Mouse (Mus musculus) right cerebral cortex, postnatal 10 days (tissue): Measurements from ENCODE around the gene Rtl10.

Source experiments
- DNase-seq, 2 experiments: peaks; one replicate each; pipeline ENCODE4 v3.0.0; 2021; ENCODE audit warnings: low spot score in 2 of 2

The Rtl10 gene

DNA sequence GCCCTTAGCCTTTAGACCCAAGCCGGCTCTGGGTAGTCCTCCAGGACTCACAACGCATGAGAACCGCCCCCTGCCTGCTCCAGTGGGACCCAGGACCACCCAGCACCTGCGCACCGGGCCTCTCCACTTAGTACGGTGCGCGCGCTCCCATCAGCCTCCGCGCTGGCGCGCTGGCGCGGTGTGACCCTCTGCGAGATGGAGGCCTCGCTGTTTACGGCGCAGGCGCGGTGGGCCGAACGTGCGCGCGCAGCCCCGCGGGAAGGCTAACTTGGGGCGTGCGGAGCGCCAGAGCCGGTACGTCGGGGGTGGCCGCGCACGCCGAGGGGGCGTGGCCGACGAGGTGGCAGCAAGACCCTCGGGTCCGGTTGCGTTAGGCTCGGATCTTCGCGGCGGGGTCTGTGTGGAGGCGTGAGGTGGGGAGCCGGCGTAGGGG, at the start of gene Rtl10, which contains the start of gene Gnb1l:
TSS of gene Rtl10 (plus strand) at position 344 of the 433 bp plus-strand sequence.
TSS of gene Gnb1l (plus strand) at position 156 of the 433 bp plus-strand sequence.
- peak; percentile 96 to 98 for DNase-seq

DNA sequence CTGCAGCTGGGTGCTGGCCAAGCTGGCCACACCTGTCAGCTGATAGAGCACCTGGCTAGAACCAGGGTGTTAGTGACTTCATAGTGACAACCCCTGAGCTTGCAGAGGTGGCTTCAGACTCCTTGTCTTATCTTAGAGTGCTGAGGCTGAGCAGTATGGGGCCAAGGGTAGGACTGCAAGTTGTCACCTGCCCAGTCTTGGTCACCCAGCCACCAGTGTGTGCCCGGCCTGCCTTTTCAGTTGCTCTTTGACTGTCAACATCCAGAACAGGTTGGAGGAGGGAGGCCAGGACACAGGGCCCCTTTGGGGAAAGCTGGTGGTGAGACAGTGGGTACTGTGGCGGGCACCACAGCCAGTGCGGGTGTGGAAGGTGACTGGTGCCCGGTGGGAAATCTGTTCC, 49.7 kb upstream of the Rtl10 start:
- DNase-seq, result no peak

GRCm38 (mm10) chr16:18451486-18452181, 47.1 kb upstream of the Rtl10 start:
- peak; percentile 77 to 86 for DNase-seq

- no peak for DNase-seq
These were observed 46.3 kb upstream of the Rtl10 start for GRCm38 (mm10) chr16:18452361-18452862.

DNA sequence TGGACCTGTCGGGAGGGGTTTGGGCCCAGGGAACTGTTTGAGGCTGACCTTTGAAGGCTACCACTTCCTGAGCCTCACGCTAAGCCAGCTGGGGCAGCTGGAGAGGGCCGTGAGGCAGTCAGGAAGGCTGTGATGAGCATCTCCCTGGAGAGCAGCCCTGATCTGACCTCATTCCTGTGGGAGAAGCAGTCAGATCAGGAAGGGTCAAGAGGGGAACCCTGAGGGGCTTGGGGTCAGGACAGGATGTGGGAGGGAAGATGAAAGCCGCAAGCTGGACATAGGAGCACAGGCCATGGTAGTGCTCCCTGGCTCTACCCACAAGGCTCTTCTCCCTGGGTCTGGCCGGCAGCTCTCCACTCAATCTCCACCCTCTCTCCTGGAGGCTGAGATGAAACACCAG, 44.9 kb upstream of the Rtl10 start:
- DNase-seq, result no peak

GRCm38 (mm10) chr16:18455407-18455806, 43.3 kb upstream of the Rtl10 start:
- DNase-seq, result no peak

DNA sequence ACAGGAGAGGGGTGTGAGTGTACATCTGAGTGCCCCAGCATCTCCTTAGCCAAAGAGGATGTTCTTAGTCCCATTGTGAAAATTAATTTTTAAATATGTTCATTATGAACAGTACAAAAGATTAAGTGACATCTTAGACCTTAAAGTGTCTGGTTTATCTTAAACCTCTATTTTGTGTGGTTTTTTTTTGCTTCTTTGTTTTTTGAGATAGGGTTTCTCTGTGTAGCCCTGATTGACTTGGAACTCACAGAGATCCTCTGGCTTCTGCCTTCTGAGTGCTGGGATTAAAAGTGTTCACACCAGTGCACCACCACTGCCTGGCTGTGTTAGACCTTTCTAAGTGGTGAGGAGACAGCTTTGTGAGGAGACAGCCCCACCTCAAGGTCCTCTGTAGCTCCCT, 40.0 kb upstream of the Rtl10 start:
- no peak for DNase-seq

GRCm38 (mm10) chr16:18459335-18459954, 39.3 kb upstream of the Rtl10 start:
- DNase-seq, result no peak

DNA sequence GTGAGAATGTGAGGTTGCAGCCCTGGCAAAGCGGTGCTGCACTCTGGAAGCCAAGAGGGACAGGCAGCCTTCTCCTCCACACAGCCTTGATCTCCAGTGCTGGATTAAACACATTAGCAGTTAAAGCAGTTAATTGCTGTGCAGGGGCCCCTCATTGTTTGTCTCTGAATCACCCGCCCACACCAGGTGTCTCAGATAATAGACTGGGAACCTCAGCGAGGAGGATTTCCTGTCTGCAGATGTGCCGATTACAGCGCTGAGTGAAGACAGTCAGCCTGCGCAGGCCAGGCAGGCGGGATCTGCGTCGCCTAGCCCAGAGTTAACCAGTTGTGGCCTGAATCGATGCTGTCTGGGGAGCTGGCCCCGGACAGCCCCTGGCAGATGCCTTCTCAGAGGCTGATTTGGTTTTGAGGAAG, 38.7 kb upstream of the Rtl10 start:
- DNase-seq, result peak; percentile 50 to 56

- no peak for DNase-seq
These were observed 37.9 kb upstream of the Rtl10 start for GRCm38 (mm10) chr16:18460826-18461225.

DNA sequence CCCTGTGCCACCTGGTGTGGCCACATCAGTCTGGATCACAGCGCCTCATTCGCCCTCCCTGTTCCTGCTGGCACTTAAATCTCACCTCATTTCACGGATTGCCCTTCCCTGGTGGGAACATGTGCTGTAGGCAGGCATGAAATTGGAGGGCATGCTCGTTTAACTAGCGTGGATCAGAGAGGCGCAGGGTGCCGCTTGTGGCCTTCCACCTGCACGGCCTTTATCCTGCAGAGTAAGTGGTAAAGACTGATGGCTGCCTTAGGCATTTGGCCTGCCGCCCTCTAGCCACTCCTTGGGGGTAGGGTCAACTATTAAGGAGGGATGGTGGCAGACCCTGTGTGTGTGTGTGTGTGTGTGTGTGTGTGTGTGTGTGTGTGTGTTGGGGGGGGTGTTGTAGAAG, 36.7 kb upstream of the Rtl10 start:
- no peak for DNase-seq

DNA sequence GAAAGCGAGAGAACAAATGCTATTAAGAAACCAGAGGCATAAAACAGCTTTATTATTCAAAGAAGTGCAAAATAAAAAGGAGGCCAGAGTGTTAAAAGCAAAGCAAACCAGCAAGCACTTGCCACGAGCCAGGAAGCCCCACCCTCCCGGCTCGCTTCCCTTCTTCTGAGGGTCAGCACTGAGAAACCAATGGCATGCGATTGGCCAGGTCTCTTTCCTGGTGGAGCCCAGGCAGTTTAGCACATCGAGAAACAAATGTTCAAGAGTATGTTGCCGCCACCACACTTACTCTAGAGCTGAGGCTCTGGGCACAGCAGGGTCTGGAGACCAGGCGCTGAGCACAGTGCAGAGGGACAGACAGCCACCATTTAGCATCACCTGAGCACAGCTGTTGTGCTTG, 36.1 kb upstream of the Rtl10 start:
- DNase-seq, result no peak

GRCm38 (mm10) chr16:18464271-18464670, 34.4 kb upstream of the Rtl10 start:
- no peak for DNase-seq

GRCm38 (mm10) chr16:18470829-18471228, 27.9 kb upstream of the Rtl10 start:
- peak in 1 of 2 experiments; percentile 9 for DNase-seq

- peak in 1 of 2 experiments; percentile 9 for DNase-seq
These were observed 27.2 kb upstream of the Rtl10 start for GRCm38 (mm10) chr16:18471381-18471955.

GRCm38 (mm10) chr16:18471976-18472375, 26.7 kb upstream of the Rtl10 start:
- DNase-seq, result peak in 1 of 2 experiments; percentile 17

DNA sequence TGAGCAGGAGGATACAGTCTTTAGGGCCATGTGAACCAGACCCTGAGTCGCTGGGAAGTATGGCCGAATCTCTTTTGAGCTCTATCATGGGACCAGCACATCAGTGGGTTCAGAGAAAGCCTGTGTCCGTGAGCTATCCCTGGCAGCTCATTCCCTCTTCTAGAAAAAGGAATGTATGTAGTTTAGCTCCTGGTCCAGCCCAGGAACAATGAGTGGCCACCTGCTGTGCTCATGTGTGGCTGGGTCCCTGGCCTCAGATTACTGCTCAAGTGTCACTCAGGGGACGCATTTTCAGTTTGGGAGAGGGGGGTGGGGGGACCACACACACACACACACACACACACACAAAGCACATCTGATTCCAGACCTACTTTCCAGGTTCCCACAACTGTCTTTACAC, 26.3 kb upstream of the Rtl10 start:
- peak in 1 of 2 experiments; percentile 6 for DNase-seq

DNA sequence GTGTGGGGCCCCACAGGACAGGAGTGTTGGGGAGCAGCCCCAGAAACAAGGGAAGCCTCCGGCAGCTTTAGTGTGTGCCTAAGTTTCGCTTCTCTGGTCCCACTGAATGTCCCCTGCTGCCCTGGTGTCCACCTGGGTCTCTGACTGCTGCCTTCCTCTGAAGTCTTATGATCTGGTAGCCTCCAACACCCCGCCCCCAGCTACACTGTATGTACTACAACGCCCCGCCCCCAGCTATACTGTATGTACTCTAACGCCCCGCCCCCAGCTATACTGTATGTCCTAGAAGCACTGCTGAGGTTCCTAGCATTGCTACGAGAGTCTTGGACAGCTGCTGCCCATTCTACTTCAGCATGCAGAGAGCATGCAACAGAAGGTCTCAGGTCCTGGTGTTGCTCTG, 25.7 kb upstream of the Rtl10 start:
- DNase-seq, result peak in 1 of 2 experiments; percentile 11

DNA sequence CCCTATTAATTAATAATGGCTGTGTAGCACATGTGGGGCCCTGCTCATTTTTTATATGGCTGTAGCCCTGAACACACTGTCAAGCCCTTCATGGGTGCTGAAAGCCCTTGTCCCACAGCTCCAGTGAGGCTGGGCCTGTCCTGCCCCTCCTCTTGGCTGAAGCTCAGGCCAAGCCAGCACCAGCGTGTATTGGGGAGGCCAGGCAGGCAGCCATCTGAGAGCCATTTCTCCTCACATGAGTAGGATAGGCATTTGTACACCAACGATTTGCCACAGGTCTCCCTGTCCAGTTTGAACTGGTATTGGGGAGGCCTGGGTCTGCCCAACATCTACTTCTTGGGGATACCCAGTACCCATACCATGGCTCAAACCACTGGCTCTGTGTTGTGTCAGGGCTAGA, 24.7 kb upstream of the Rtl10 start:
- DNase-seq, result peak in 1 of 2 experiments; percentile 4

GRCm38 (mm10) chr16:18477996-18478395, 20.7 kb upstream of the Rtl10 start:
- DNase-seq, result peak in 1 of 2 experiments; percentile 9

GRCm38 (mm10) chr16:18479667-18480066, 19.0 kb upstream of the Rtl10 start:
- peak in 1 of 2 experiments; percentile 13 for DNase-seq

DNA sequence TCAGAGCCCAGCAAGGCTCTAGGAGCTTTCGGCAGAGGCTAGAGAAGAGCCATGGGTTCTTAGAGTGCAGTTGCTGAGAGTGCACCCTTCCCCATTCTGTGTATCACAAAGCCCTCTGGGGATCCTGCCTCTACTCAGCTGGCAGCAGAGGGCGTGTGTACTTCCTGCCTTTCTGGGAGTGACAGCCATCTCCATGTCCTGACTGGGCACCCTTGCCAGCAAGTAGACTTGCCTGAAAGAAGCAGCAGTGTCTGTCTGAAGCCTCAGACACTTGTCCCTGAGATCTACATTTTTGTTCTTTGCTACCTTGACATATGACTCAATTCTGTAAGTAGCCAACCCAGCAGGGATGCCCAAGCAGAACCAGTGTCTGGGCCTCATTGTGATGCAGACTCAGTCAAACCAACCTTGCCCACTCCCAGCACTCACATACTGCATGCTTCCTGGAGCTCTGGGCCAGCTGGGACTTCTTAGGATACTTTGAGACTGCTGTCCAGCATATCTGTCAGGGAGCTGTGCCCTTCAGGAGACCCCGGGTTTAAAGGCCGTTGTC, 17.7 kb upstream of the Rtl10 start:
- peak in 1 of 2 experiments; percentile 16 for DNase-seq
